Mouse (Mus musculus): Measurements from ENCODE around the gene Abtb1. TPM values are rescaled to one million over a fixed set of nuclear protein-coding genes. Genes with fewer than 3 reads are reported as not detected.

Abtb1 gene
- polyA plus RNA-seq, 1 experiment from 2014 or later, result 57.7 TPM

DNA sequence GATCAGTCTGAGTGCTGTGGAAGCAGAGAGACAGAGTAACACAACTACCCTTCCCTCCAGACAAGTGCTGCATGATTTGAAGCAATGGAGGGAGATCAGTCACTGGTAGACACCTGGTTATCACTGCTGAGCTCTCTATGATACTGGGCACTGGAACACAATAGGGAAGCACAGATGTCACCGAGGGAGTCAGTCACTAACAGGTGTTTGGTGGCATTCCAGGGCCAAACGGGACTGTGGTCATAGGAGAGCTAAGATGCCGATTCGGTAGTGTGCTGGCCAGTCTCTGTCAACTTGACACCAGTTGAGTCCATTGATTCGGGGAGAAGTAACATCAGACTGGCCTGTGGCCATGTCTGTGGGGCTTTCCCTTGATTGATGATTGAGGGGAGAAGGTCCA is 12.7 kb upstream of the Abtb1 start:
- WGBS (ENCODE audit: insufficient replicate concordance), result 52% methylated on average over 5 of the region's 5 CpGs
- no peak overlapping the region for H3K4me3 ChIP-seq (replicated peaks)
- no peaks in the 10 kb centered on the region for H3K9me3 ChIP-seq (replicated peaks)
- peaks cover 7% of the 10 kb centered on the region for H3K4me1 ChIP-seq (replicated peaks)
- H3K27ac ChIP-seq (replicated peaks), result no peak overlapping the region; the same call in 1 of the 2 replicates
- ATAC-seq (ENCODE audit: insufficient read depth), result no peak
- H3K4me2 ChIP-seq, result no peak overlapping the region
- peaks cover 47% of the 10 kb centered on the region for H3K27me3 ChIP-seq
- no peak overlapping the region for H3K9ac ChIP-seq
- no peaks in the 10 kb centered on the region for H3K36me3 ChIP-seq (replicated peaks)

GRCm38 (mm10) chr6:88850034-88850433 is 8.2 kb upstream of the Abtb1 start:
- 76% methylated on average over 7 of the region's 7 CpGs for WGBS (ENCODE audit: insufficient replicate concordance)
- Histone ChIP-seq H3K9ac (no peak overlapping the region), H3K4me3 (replicated peaks) (no peak overlapping the region), H3K36me3 (replicated peaks) (no peaks in the 10 kb centered on the region), H3K4me1 (replicated peaks) (peaks cover 4% of the 10 kb centered on the region; the same call in 1 of the 2 replicates), H3K27me3 (peaks cover 35% of the 10 kb centered on the region), H3K4me2 (no peak overlapping the region), H3K9me3 (replicated peaks) (no peaks in the 10 kb centered on the region), H3K27ac (replicated peaks) (no peak overlapping the region)
- ATAC-seq (ENCODE audit: insufficient read depth), result no peak

GRCm38 (mm10) chr6:88849270-88849669 is 7.5 kb upstream of the Abtb1 start:
- ATAC-seq (ENCODE audit: insufficient read depth), result 0 out of 2 replicates have a peak, but pooled peaks have one; percentile 19
- Histone ChIP-seq H3K36me3 (replicated peaks) (no peaks in the 10 kb centered on the region), H3K4me1 (replicated peaks) (peaks cover 4% of the 10 kb centered on the region; the same call in 1 of the 2 replicates), H3K4me2 (no peak overlapping the region), H3K4me3 (replicated peaks) (no peak overlapping the region), H3K27me3 (peaks cover 27% of the 10 kb centered on the region), H3K27ac (replicated peaks) (no peak overlapping the region), H3K9me3 (replicated peaks) (no peaks in the 10 kb centered on the region), H3K9ac (no peak overlapping the region)
- 33% methylated on average over 4 of the region's 4 CpGs for WGBS (ENCODE audit: insufficient replicate concordance)

GRCm38 (mm10) chr6:88847571-88847970 is 5.8 kb upstream of the Abtb1 start:
- ATAC-seq (ENCODE audit: insufficient read depth), result no peak
- H3K4me2 ChIP-seq, result no peak overlapping the region
- H3K9ac ChIP-seq, result no peak overlapping the region
- no peaks in the 10 kb centered on the region for H3K9me3 ChIP-seq (replicated peaks)
- peaks cover 11% of the 10 kb centered on the region for H3K4me1 ChIP-seq (replicated peaks)
- H3K36me3 ChIP-seq (replicated peaks), result no peaks in the 10 kb centered on the region
- no peak overlapping the region for H3K27ac ChIP-seq (replicated peaks)
- H3K27me3 ChIP-seq, result peaks cover 23% of the 10 kb centered on the region
- no peak overlapping the region for H3K4me3 ChIP-seq (replicated peaks)
- 58% methylated on average over 2 of the region's 2 CpGs for WGBS (ENCODE audit: insufficient replicate concordance)

- Histone ChIP-seq H3K9me3 (replicated peaks) (no peaks in the 10 kb centered on the region), H3K27me3 (peaks cover 23% of the 10 kb centered on the region), H3K27ac (replicated peaks) (no peak overlapping the region), H3K4me2 (no peak overlapping the region), H3K4me3 (replicated peaks) (no peak overlapping the region), H3K4me1 (replicated peaks) (peaks cover 23% of the 10 kb centered on the region), H3K36me3 (replicated peaks) (peaks cover 3% of the 10 kb centered on the region; the same call in 1 of the 2 replicates), H3K9ac (no peak overlapping the region)
- no peak for ATAC-seq (ENCODE audit: insufficient read depth)
- 79% methylated on average over 7 of the region's 7 CpGs for WGBS (ENCODE audit: insufficient replicate concordance)
These were observed 3.2 kb upstream of the Abtb1 start for GRCm38 (mm10) chr6:88844901-88845565.

DNA sequence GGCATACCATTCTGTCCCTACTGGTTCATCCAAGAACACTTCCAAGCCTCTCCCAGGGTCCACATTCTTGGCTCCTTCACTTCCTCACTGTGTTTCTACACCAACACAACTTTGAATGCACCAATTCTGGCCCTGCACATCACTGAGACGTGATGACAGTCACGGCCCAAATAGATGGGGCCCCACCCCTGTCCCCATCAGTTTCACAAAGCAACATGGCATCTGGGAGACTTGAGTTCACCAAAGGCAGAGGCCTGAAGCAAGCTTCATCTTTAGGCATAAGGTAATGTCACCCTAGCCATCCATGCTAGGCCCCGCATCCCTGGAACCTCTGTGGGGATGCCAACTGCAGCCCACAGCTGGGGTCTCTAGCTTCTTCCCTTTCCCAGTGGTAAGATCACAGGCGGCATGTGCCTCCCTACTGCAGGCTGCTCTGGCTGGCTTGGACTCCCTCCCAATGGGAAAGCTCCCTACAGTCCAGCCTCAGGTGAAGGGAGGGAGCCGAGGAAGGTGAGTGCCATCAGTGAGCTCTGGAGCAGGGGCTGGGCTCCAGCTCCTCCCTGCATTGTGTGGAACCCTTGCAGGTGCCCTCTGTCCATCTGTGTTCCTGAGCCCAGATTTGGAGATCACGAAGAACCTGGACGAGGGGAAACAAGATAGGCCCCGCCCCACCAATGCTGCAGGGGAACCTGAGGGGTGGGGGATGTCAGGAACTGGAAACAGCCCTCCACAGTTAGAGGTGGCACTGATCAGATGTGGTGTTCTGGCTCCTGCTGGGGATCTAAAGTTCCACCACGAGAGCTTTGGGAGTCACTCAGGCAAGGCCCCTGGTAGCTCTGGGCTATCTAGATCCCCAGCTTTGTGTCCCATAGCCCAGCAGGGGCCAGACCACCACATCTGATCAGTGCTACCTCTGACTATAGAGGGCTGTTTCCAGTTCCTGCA is 2.3 kb upstream of the Abtb1 start:
- WGBS (ENCODE audit: insufficient replicate concordance), result 68% methylated on average over 9 of the region's 9 CpGs
- ATAC-seq (ENCODE audit: insufficient read depth), result no peak
- H3K9me3 ChIP-seq (replicated peaks), result no peaks in the 10 kb centered on the region
- no peak overlapping the region for H3K4me3 ChIP-seq (replicated peaks)
- peaks cover 13% of the 10 kb centered on the region for H3K36me3 ChIP-seq (replicated peaks)
- peak overlapping the region; percentile 100; the same call in 1 of the 2 replicates for H3K4me2 ChIP-seq
- H3K27me3 ChIP-seq, result peaks cover 23% of the 10 kb centered on the region
- no peak overlapping the region for H3K27ac ChIP-seq (replicated peaks)
- peaks cover 33% of the 10 kb centered on the region for H3K4me1 ChIP-seq (replicated peaks)
- H3K9ac ChIP-seq, result no peak overlapping the region

DNA sequence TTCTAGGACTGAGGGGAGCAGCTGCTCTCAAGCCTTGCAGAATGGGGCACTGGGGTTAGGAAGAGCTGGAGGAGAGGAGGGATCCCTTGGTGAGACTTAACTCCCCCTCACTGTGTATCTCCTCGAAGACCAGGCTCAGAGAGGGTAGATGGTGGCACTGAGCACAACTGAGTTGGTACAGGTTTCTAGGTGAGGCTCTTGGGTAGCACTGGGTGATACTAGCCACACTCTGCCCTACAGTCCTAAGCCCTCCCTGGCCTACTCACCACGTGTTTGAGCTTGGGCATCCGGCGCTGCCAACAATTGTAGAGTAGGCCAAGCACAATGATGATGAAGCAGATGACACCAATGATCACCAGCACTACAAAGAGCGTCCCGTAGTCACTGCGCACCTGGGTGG is 1.5 kb upstream of the Abtb1 start:
- peak overlapping the region; percentile 87 for H3K9ac ChIP-seq
- peaks cover 18% of the 10 kb centered on the region for H3K27me3 ChIP-seq
- 79% methylated on average over 7 of the region's 7 CpGs for WGBS (ENCODE audit: insufficient replicate concordance)
- ATAC-seq (ENCODE audit: insufficient read depth), result no peak
- H3K36me3 ChIP-seq (replicated peaks), result peaks cover 21% of the 10 kb centered on the region
- H3K4me3 ChIP-seq (replicated peaks), result peak overlapping the region; percentile 81
- H3K27ac ChIP-seq (replicated peaks), result 0 out of 2 replicates have a peak overlapping the region, but pooled peaks have one; percentile 98
- H3K4me1 ChIP-seq (replicated peaks), result peaks cover 34% of the 10 kb centered on the region
- H3K4me2 ChIP-seq, result peak overlapping the region; percentile 100
- no peaks in the 10 kb centered on the region for H3K9me3 ChIP-seq (replicated peaks)

- WGBS (ENCODE audit: insufficient replicate concordance), result 2% methylated on average over 32 of the region's 32 CpGs
These were observed 957 bp upstream of the Abtb1 start for GRCm38 (mm10) chr6:88842731-88843151.

DNA sequence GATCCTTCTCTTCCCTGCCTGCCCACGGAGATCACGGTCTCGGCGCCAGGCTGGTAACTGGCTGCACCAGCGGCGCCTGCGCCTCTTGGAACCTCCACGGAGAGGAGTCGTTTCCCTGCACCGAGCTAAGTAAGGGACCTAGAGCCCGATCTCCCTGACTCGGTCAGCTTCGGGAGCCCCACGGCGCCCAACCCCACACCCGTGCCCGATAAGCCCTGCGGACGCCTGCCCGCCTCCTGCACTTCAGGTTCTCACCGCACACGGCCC is 337 bp downstream of the Abtb1 start:
- peaks cover 39% of the 10 kb centered on the region for H3K36me3 ChIP-seq (replicated peaks)
- H3K27ac ChIP-seq (replicated peaks), result peak overlapping the region; percentile 98
- ATAC-seq (ENCODE audit: insufficient read depth), result peak; percentile 36
- peaks cover 10% of the 10 kb centered on the region for H3K27me3 ChIP-seq
- peak overlapping the region; percentile 81 for H3K4me3 ChIP-seq (replicated peaks)
- under 1% methylated on average over 22 of the region's 22 CpGs for WGBS (ENCODE audit: insufficient replicate concordance)
- H3K4me1 ChIP-seq (replicated peaks), result peaks cover 50% of the 10 kb centered on the region
- H3K9me3 ChIP-seq (replicated peaks), result no peaks in the 10 kb centered on the region
- H3K9ac ChIP-seq, result peak overlapping the region; percentile 90
- H3K4me2 ChIP-seq, result peak overlapping the region; percentile 100

More at GRCm38 (mm10) chr6:88842731-88843151, 957 bp upstream of the Abtb1 start:
- H3K9ac ChIP-seq, result peak overlapping the region; percentile 87
- H3K4me3 ChIP-seq (replicated peaks), result peak overlapping the region; percentile 81
- H3K36me3 ChIP-seq (replicated peaks), result peaks cover 26% of the 10 kb centered on the region
- no peaks in the 10 kb centered on the region for H3K9me3 ChIP-seq (replicated peaks)
- H3K27me3 ChIP-seq, result peaks cover 18% of the 10 kb centered on the region
- H3K4me1 ChIP-seq (replicated peaks), result peaks cover 39% of the 10 kb centered on the region
- no peak for ATAC-seq (ENCODE audit: insufficient read depth)
- peak overlapping the region; percentile 98 for H3K27ac ChIP-seq (replicated peaks)
- peak overlapping the region; percentile 100 for H3K4me2 ChIP-seq

- Histone ChIP-seq H3K27ac (replicated peaks) (peak overlapping the region; percentile 98), H3K27me3 (0 out of 2 replicates have a peak, but pooled peaks cover 6% of the 10 kb centered on the region), H3K36me3 (replicated peaks) (peaks cover 44% of the 10 kb centered on the region), H3K4me1 (replicated peaks) (peaks cover 54% of the 10 kb centered on the region), H3K4me3 (replicated peaks) (peak overlapping the region; percentile 81), H3K9me3 (replicated peaks) (no peaks in the 10 kb centered on the region), H3K9ac (peak overlapping the region; percentile 90), H3K4me2 (peak overlapping the region; percentile 100)
- ATAC-seq (ENCODE audit: insufficient read depth), result no peak
- 51% methylated on average over 9 of the region's 9 CpGs for WGBS (ENCODE audit: insufficient replicate concordance)
These were observed 832 bp downstream of the Abtb1 start for GRCm38 (mm10) chr6:88840791-88841513.
